Mouse (Mus musculus) neural tube, embryonic 10.5 days (tissue): ENCODE measurements around the gene Olfr43.

Experiments
- DNase-seq: peaks from one replicate; pipeline ENCODE4 v3.0.0-alpha.2; 2017; ENCODE audit warnings: low spot score; ENCODE audit errors: extremely low spot score

The Olfr43 gene

DNA sequence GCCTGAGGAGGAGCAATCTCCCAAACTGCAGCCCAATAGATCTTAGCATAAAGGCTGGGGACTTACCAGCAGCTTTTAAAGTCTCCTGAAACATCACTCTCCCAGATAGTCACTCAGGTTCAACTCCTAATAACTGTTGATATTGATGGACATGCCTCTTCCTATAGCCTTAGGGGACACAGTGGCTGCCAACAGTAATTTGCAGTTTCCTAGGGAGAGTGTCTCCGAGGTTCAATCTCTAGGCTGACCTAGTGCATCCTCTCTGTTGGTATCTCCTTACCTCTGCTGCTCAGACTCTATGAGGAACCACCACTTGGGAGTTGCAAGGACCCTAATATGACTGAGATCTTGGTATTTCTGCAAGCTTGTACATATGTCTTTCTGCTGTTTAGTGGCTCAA, at the start of gene Olfr43:
Gene Olfr43, minus strand, starts transcription at position 101 of the 400 bp plus-strand sequence.
- no peak for DNase-seq

DNA sequence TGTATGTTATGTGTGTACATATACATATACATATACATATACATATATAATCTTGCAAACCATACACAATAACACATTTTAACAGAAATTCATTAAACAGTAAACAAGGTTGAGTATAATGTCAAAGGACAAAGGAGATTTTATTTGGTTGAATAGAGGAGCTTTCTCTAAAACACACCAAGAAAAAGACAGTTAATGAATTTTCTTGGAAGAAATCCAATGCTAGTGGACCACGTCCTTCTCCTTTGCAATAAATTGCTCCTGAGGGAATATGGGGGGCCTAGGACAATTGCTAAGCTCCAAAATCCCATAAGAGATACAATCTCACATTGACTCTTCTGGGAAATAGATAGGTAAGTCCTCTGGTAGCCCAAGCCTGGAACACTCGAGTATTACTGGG, 48.3 kb upstream of the Olfr43 start, which contains the start of gene Olfr406:
Gene Olfr406, plus strand, starts transcription at position 301 of the 400 bp plus-strand sequence.
- DNase-seq, result no peak

DNA sequence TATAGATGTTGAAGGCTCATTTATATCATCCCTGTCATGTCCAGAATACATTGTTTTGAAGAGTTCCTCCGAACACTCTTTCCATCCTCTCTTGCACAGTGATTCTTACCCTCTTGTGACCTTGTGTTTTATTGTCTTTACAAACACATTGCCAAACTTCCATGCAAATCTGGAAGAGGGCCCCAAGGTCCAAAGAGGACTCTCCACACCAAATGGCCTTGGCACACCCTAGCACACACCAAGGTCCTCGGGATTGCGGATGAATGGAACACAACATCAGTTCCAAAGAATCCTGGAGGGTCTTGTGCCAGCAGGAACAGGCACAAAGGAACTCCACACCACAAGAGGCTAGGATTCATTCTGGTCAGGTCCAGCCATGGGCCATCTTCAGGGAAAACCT, 30.0 kb upstream of the Olfr43 start:
- DNase-seq, result no peak

DNA sequence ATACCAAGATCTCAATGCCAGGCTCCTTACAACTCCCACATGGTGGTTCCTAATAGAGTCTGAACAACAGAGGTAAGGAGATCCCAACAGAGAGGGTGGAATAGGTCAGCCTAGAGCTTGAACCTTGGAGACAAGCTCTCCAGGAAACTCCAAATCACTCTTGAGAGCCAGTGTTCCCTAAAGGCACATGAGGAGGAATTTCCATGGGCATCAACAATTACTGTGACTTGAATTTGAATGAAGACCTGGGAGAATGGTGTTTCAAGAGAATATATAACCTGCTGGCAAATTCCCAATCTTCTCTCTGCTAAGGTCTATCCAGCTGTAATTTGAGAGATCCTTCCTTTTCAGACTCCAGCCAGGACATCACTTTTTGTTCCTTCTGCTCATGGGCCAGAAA, 25.2 kb downstream of the Olfr43 start, which contains the start of gene Olfr403:
Gene Olfr403, plus strand, starts transcription at position 301 of the 400 bp plus-strand sequence.
- DNase-seq, result no peak

DNA sequence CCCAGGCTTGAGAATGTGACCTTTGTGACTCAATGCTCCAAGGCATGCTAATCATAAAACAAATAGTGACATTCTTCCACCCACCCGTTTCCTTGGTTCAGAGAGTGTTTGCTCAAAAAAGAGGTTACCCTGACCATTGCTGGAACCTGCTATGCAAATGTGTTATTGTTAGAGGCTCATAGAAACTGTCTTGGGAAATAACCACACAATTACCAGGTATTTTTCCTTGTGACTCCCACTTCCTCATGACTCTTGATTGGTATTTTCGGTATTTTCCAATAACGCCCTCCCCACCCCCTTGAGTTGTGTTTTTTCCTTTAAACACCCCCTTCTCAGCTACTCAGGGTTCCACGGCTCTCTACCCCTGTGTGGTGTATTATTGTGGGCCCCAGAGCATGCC, 27.4 kb downstream of the Olfr43 start:
- no peak for DNase-seq

DNA sequence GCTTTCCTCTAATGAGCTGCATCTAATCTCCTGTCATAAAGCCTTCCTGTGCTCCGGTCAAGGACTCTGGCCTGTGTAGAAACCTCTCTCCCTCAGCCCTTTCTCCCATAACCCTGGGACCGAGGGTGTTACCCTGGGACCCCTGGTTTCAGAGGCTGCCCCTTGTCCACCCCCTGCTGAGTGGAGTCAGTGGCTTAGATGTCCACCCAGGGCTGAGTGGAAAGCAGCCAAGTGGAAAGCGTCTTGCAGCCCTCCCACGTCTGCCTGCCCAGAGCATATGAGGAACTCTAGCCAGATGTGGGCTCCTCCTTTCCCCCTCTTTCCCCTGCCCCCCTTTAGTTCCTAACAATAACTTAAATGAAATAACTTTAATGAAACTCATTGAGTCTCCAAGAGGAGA, 28.0 kb downstream of the Olfr43 start:
- DNase-seq, result no peak

DNA sequence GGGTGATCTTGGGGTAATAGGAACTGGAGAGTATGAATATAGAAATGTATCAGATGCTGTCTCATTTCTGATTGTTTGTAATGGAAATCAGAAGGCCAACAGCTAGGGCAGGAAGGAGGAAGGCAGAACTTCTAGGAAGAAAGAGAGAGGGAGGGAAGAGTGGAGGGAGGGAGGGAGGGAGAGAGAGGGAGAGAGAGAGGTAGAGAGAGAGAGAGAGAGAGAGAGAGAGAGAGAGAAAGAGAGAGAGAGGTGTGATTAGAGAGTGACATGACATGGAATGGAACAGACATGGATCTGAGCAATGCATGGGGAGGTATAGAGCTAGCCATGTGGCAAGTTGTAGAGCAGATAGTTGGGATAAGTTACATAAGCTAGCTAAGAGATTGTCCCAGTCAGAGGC, 42.4 kb downstream of the Olfr43 start:
- no peak for DNase-seq
